In the genomic region with DNA sequence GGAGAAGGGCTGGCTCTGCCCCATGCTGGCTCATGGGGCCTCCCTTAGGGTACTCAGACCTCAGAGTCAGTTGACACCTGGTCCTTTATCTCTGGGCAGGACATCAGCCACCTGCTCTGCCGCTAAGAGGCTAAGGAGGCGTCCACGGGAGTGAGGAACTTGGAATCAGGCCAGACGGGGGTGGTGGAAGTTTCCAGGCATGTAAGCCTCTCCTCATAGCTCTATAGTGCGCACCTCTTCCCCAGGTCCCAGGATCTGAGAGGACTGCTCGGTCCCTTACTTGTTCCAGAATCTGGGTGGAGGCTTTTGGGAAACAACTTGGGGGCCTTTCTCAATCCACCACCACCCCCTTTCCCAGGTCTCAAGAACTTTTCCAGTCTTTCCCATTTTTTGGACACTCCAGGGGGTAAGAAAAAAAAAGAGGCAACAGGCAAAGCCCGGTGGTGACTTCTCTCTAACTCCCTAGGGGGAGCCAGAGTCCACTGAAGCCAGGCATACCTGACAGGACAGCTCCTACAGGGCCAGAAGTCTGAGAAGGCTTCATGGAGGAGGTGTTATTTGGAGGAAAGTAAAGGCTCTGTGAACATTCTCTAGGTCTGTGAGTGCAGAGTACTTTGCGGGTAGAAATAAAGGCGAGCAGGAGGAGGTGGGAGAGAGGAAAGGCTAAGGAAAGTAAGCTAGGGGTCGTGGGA, we compare ENCODE assay signal across 9 mouse cellular contexts. TPM values are rescaled to one million over a fixed set of nuclear protein-coding genes. Genes with fewer than 3 reads are reported as not detected.
A peak's percentile ranks its signal among the peaks of the same experiment; 100 is the strongest.
DNase-seq lines count a peak whose midpoint lies in the region; ATAC-seq and TF ChIP-seq lines count a peak whose summit lies in the region.
"Had no signal": no experiment of that assay in that cellular context is flagged by ENCODE, and none has a peak within 500 bp of the region (broad histone marks: within the 10 kb centered on the region; RNA-seq: fewer than 3 reads in every experiment).

No protein-coding gene starts in this region.

- H3K9me3 ChIP-seq in kidney, embryonic 15.5 days (replicated peaks) = no peaks in the 10 kb centered on the region
- H3K9me3 ChIP-seq in heart, postnatal 0 days (replicated peaks; ENCODE audit: control insufficient read depth, low read length) = no peaks in the 10 kb centered on the region
- H3K9me3 ChIP-seq in midbrain, embryonic 10.5 days (replicated peaks) = no peaks in the 10 kb centered on the region
- H3K9me3 ChIP-seq: limb, embryonic 12.5 days had no signal

- no peak overlapping the region for H3K4me3 ChIP-seq in kidney, embryonic 15.5 days (replicated peaks)
- no peak overlapping the region for H3K4me3 ChIP-seq in heart, postnatal 0 days (ENCODE audit: low read depth, low read length)
- no peak overlapping the region for H3K4me3 ChIP-seq in midbrain, embryonic 10.5 days
- H3K4me3 ChIP-seq: limb, embryonic 12.5 days had no signal

- no peaks in the 10 kb centered on the region for H3K4me1 ChIP-seq in kidney, embryonic 15.5 days
- no peaks in the 10 kb centered on the region for H3K4me1 ChIP-seq in heart, postnatal 0 days (ENCODE audit: control insufficient read depth, insufficient read depth)
- peaks cover 11% of the 10 kb centered on the region for H3K4me1 ChIP-seq in midbrain, embryonic 10.5 days

- no peak overlapping the region for H3K27ac ChIP-seq in kidney, embryonic 15.5 days
- no peak overlapping the region for H3K27ac ChIP-seq in heart, postnatal 0 days (ENCODE audit: low read depth)
- H3K27ac ChIP-seq in midbrain, embryonic 10.5 days (replicated peaks) = no peak overlapping the region
- H3K27ac ChIP-seq: limb, embryonic 12.5 days had no signal

- 33% methylated on average over 10 of the region's 10 CpGs for WGBS in kidney, embryonic 15.5 days
- 30% methylated on average over 10 of the region's 10 CpGs for WGBS in heart, postnatal 0 days
- 47% methylated on average over 10 of the region's 10 CpGs for WGBS in midbrain, embryonic 10.5 days

- DNase-seq in kidney, adult 11 months = peak; percentile 52
- peak; percentile 63 for DNase-seq in MN1 (ENCODE audit: low spot score)
- peak; percentile 46 for DNase-seq in heart, postnatal 0 days (ENCODE audit: low spot score)
- peak; percentile 76 for DNase-seq in lung, postnatal 25 days (ENCODE audit: low spot score)
- no peak for DNase-seq in layer of hippocampus, postnatal 36 days
- no peak for DNase-seq in layer of hippocampus, adult 11-12 months (ENCODE audit: low spot score)
- no peak for DNase-seq in midbrain, embryonic 10.5 days (ENCODE audit: low spot score)

- TF ChIP-seq CTCF in heart, postnatal 0 days (IDR thresholded peaks at IDR 0.05; ENCODE audit: low read depth) = peak; percentile 64

- no peaks in the 10 kb centered on the region for H3K27me3 ChIP-seq in kidney, embryonic 15.5 days
- H3K27me3 ChIP-seq in heart, postnatal 0 days (ENCODE audit: control insufficient read depth, insufficient read depth, low read length) = no peaks in the 10 kb centered on the region
- peaks cover 33% of the 10 kb centered on the region for H3K27me3 ChIP-seq in midbrain, embryonic 10.5 days (ENCODE audit: low read depth, poor library complexity, severe bottlenecking)

- H3K9ac ChIP-seq in kidney, embryonic 15.5 days = no peak overlapping the region
- no peak overlapping the region for H3K9ac ChIP-seq in heart, postnatal 0 days (replicated peaks; ENCODE audit: low read depth, low read length)
- H3K9ac ChIP-seq: limb, embryonic 12.5 days had no signal

- H3K4me2 ChIP-seq in kidney, embryonic 15.5 days = no peak overlapping the region
- H3K4me2 ChIP-seq in heart, postnatal 0 days (ENCODE audit: low read depth, low read length) = no peak overlapping the region
- H3K4me2 ChIP-seq: limb, embryonic 12.5 days had no signal

- TF ChIP-seq EP300 in heart, postnatal 0 days (IDR thresholded peaks at IDR 0.05; ENCODE audit: low read depth) = no peak

- no peaks in the 10 kb centered on the region for H3K36me3 ChIP-seq in kidney, embryonic 15.5 days
- H3K36me3 ChIP-seq in heart, postnatal 0 days (replicated peaks; ENCODE audit: control insufficient read depth, insufficient read depth, low read length) = no peaks in the 10 kb centered on the region
- no peaks in the 10 kb centered on the region for H3K36me3 ChIP-seq in midbrain, embryonic 10.5 days
- H3K36me3 ChIP-seq: limb, embryonic 12.5 days had no signal

- ATAC-seq in kidney, embryonic 15.5 days (replicated peaks; ENCODE audit: low FRiP score) = no peak
- no peak for ATAC-seq in heart, postnatal 0 days (ENCODE audit: insufficient read depth, low read depth)

RNA-seq across cellular contexts. Expression of gene Map3k6, which starts 7.2 kb away (rescaled TPM):
- 4.0 and 4.3 TPM in 2 replicates for polyA plus RNA-seq in kidney, embryonic 15.5 days (2015; fragmentation: Nextera tagmentation; extraction: Ambion mirVana)
- total RNA-seq in heart, postnatal 0 days (2014; rRNA removed; ENCODE audit: low replicate concordance) = 13.8 and 14.8 TPM in 2 replicates
- 2.7 and 2.8 TPM in 2 replicates for polyA plus RNA-seq in heart, postnatal 0 days (2015; fragmentation: Nextera tagmentation; extraction: Ambion mirVana)
- total RNA-seq in layer of hippocampus, postnatal 36 days (2021) = 1 to 10 TPM; 3.9 to 5.9 TPM
- 2.6 and 3.0 TPM in 2 replicates for polyA plus RNA-seq in midbrain, embryonic 10.5 days (2016; fragmentation: Nextera tagmentation; extraction: Ambion mirVana)

RNA-seq across cellular contexts. Expression of gene Gpr3, which starts 21.1 kb away (rescaled TPM):
- polyA plus RNA-seq in kidney, embryonic 15.5 days (2015; fragmentation: Nextera tagmentation; extraction: Ambion mirVana) = 0.09 and 0.12 TPM in 2 replicates
- not detected in 2 replicates for total RNA-seq in heart, postnatal 0 days (2014; rRNA removed; ENCODE audit: low replicate concordance)
- polyA plus RNA-seq in heart, postnatal 0 days (2015; fragmentation: Nextera tagmentation; extraction: Ambion mirVana) = 0.15 and 0.21 TPM in 2 replicates
- 1 to 10 TPM; 6.8 to 7.3 TPM for total RNA-seq in layer of hippocampus, postnatal 36 days (2021)
- polyA plus RNA-seq in midbrain, embryonic 10.5 days (2016; fragmentation: Nextera tagmentation; extraction: Ambion mirVana) = 0.17 and 0.35 TPM in 2 replicates

RNA-seq across cellular contexts. Expression of gene Cd164l2, which starts 21.5 kb away (rescaled TPM):
- 7.8 and 8.2 TPM in 2 replicates for polyA plus RNA-seq in kidney, embryonic 15.5 days (2015; fragmentation: Nextera tagmentation; extraction: Ambion mirVana)
- total RNA-seq in heart, postnatal 0 days (2014; rRNA removed; ENCODE audit: low replicate concordance) = not detected in 2 replicates
- polyA plus RNA-seq in heart, postnatal 0 days (2015; fragmentation: Nextera tagmentation; extraction: Ambion mirVana) = 0.23 and 0.33 TPM in 2 replicates
- total RNA-seq in layer of hippocampus, postnatal 36 days (2021) = 1 to 10 TPM; 3.7 to 5.8 TPM
- polyA plus RNA-seq in midbrain, embryonic 10.5 days (2016; fragmentation: Nextera tagmentation; extraction: Ambion mirVana) = 0.99 and 1.7 TPM in 2 replicates

RNA-seq across cellular contexts. Expression of gene Sytl1, which starts 29.5 kb away (rescaled TPM):
- polyA plus RNA-seq in kidney, embryonic 15.5 days (2015; fragmentation: Nextera tagmentation; extraction: Ambion mirVana) = 0.96 and 1.8 TPM in 2 replicates
- 3.6 and 3.7 TPM in 2 replicates for total RNA-seq in heart, postnatal 0 days (2014; rRNA removed; ENCODE audit: low replicate concordance)
- 0.79 and 0.84 TPM in 2 replicates for polyA plus RNA-seq in heart, postnatal 0 days (2015; fragmentation: Nextera tagmentation; extraction: Ambion mirVana)
- total RNA-seq in layer of hippocampus, postnatal 36 days (2021) = under 1 TPM; 0.70 to 0.99 TPM
- 1.3 and 1.5 TPM in 2 replicates for polyA plus RNA-seq in midbrain, embryonic 10.5 days (2016; fragmentation: Nextera tagmentation; extraction: Ambion mirVana)

RNA-seq across cellular contexts. Expression of gene Tmem222, which starts 44.2 kb away (rescaled TPM):
- polyA plus RNA-seq in kidney, embryonic 15.5 days (2015; fragmentation: Nextera tagmentation; extraction: Ambion mirVana) = 77.3 and 85.7 TPM in 2 replicates
- total RNA-seq in heart, postnatal 0 days (2014; rRNA removed; ENCODE audit: low replicate concordance) = 58.8 and 103 TPM in 2 replicates
- polyA plus RNA-seq in heart, postnatal 0 days (2015; fragmentation: Nextera tagmentation; extraction: Ambion mirVana) = 45.0 and 45.6 TPM in 2 replicates
- total RNA-seq in layer of hippocampus, postnatal 36 days (2021) = 10 to 100 TPM; 85.0 to 92.1 TPM
- 91.9 and 92.2 TPM in 2 replicates for polyA plus RNA-seq in midbrain, embryonic 10.5 days (2016; fragmentation: Nextera tagmentation; extraction: Ambion mirVana)

Comparison
In these comparisons a context has a peak if more than half of its experiments do, and no peak if none do; other contexts are left out.
1. DNase-seq: peak in kidney, adult 11 months (single experiment), MN1 (single experiment), heart, postnatal 0 days (single experiment) and lung, postnatal 25 days (single experiment); none in layer of hippocampus, postnatal 36 days (0 of 2), layer of hippocampus, adult 11-12 months (single experiment) and midbrain, embryonic 10.5 days (single experiment).